Mouse (Mus musculus) midbrain, embryonic 14.5 days (tissue): ENCODE results near the gene Tmco4. TPM values are rescaled to one million over a fixed set of nuclear protein-coding genes. Genes with fewer than 3 reads are reported as not detected.

Experiments used
- ATAC-seq: fragments of 200-750 bp; cut with Nextera tagmentation; 2 replicates; pipeline ENCODE4 v1.8.0; 2017; ENCODE audit warnings: moderate number of reproducible peaks, moderate library complexity; ENCODE audit not compliant: low FRiP score, low TSS enrichment
- DNase-seq: peaks from one replicate; pipeline ENCODE4 v3.0.0-alpha.2; 2015
- H3K27ac ChIP-seq: fragments of 300-500 bp; sonication (generic); replicated peaks from 2 replicates; pipeline ENCODE4 v1.5.1; 2014; ENCODE audit warnings: mild to moderate bottlenecking, low read depth, low read length, moderate library complexity
- H3K27me3 ChIP-seq: fragments of 300-500 bp; sonication (generic); 2 replicates; pipeline ENCODE4 v1.6.1; 2014; ENCODE audit warnings: low read length, control low read depth, mixed read lengths; ENCODE audit not compliant: control insufficient read depth, insufficient read depth
- H3K36me3 ChIP-seq: fragments of 300-500 bp; sonication (generic); 2 replicates; pipeline ENCODE4 v1.6.1; 2014; ENCODE audit warnings: low read length, control low read depth; ENCODE audit not compliant: control insufficient read depth, insufficient read depth
- H3K4me1 ChIP-seq: fragments of 300-500 bp; sonication (generic); 2 replicates; pipeline ENCODE4 v1.6.1; 2014; ENCODE audit warnings: mild to moderate bottlenecking, antibody characterized with exemption, low read length, control low read depth; ENCODE audit not compliant: control insufficient read depth, insufficient read depth
- H3K4me2 ChIP-seq: fragments of 300-500 bp; sonication (generic); 2 replicates; pipeline ENCODE4 v1.6.1; 2014; ENCODE audit warnings: mild to moderate bottlenecking, low read length, moderate library complexity
- H3K4me3 ChIP-seq: fragments of 300-500 bp; sonication (generic); replicated peaks from 2 replicates; pipeline ENCODE4 v1.5.1; 2014; ENCODE audit warnings: low read depth, low read length
- H3K9ac ChIP-seq: fragments of 300-500 bp; sonication (generic); replicated peaks from 2 replicates; pipeline ENCODE4 v1.6.1; 2014; ENCODE audit warnings: mild to moderate bottlenecking, low read length, moderate library complexity
- H3K9me3 ChIP-seq: fragments of 300-500 bp; sonication (generic); 2 replicates; pipeline ENCODE4 v1.6.1; 2016; ENCODE audit warnings: low read length, control low read depth, mixed read lengths; ENCODE audit not compliant: control insufficient read depth
- WGBS: fragments of 180-500 bp; shearing (Covaris S2); extraction: QIAGEN DNeasy Blood & Tissue Kit; methylation state at CpG from one replicate; pipeline ENCODE4 v1.1.7; 2014; 5-methylcytosine and 5-hydroxymethylcytosine counted together
- polyA plus RNA-seq: library from polyadenylated mRNA; unstranded; fragments of >200 nt; fragmentation: Nextera tagmentation; extraction: Ambion mirVana; gene quantifications from 2 replicates; pipeline ENCODE4 v1.2.1, GENCODE M21; 2014

Tmco4 gene
- polyA plus RNA-seq, 1 experiment from 2014 or later = 0.61 TPM

GRCm38 (mm10) chr4:139080259-139080658 lies 107.6 kb downstream of the Tmco4 start:
- Histone ChIP-seq H3K4me2 (no peak overlapping the region), H3K9me3 (no peaks in the 10 kb centered on the region), H3K36me3 (no peaks in the 10 kb centered on the region), H3K27me3 (peaks cover 17% of the 10 kb centered on the region), H3K4me3 (no peak overlapping the region), H3K4me1 (peaks cover 18% of the 10 kb centered on the region), H3K9ac (no peak overlapping the region), H3K27ac (no peak overlapping the region)
- WGBS = 95% methylated on average over 7 of the region's 7 CpGs
- DNase-seq = no peak
- no peak for ATAC-seq

- H3K9me3 ChIP-seq = no peaks in the 10 kb centered on the region
- ATAC-seq (no peak), DNase-seq (peak; percentile 33)
- H3K36me3 ChIP-seq = no peaks in the 10 kb centered on the region
- H3K27me3 ChIP-seq = peaks cover 5% of the 10 kb centered on the region
- no peak overlapping the region for H3K9ac ChIP-seq
- H3K4me2 ChIP-seq = no peak overlapping the region
- peak overlapping the region; percentile 20; the same call in 1 of the 2 replicates for H3K27ac ChIP-seq
- no peak overlapping the region for H3K4me3 ChIP-seq
- H3K4me1 ChIP-seq = peaks cover 18% of the 10 kb centered on the region
- 59% methylated on average over 18 of the region's 18 CpGs for WGBS
Measured at GRCm38 (mm10) chr4:139081270-139081931, 108.7 kb downstream of the Tmco4 start.

GRCm38 (mm10) chr4:139082790-139083564 lies 110.3 kb downstream of the Tmco4 start:
- WGBS = 13% methylated on average over 12 of the region's 12 CpGs

GRCm38 (mm10) chr4:139085337-139085736 lies 112.6 kb downstream of the Tmco4 start:
- H3K27me3 ChIP-seq = peaks cover under 1% of the 10 kb centered on the region; the same call in 1 of the 2 replicates
- no peak overlapping the region for H3K4me2 ChIP-seq
- no peak overlapping the region for H3K9ac ChIP-seq
- no peak for DNase-seq
- no peaks in the 10 kb centered on the region for H3K9me3 ChIP-seq
- 75% methylated on average over 11 of the region's 11 CpGs for WGBS
- H3K4me3 ChIP-seq = no peak overlapping the region
- no peak for ATAC-seq
- H3K4me1 ChIP-seq = peaks cover 18% of the 10 kb centered on the region
- H3K27ac ChIP-seq = no peak overlapping the region
- H3K36me3 ChIP-seq = no peaks in the 10 kb centered on the region

More at GRCm38 (mm10) chr4:139082790-139083564, 110.3 kb downstream of the Tmco4 start:
- DNase-seq (peak; percentile 86), ATAC-seq (peak; percentile 62)
- Histone ChIP-seq H3K4me2 (peak overlapping the region; percentile 34), H3K4me1 (peaks cover 18% of the 10 kb centered on the region), H3K36me3 (no peaks in the 10 kb centered on the region), H3K27me3 (no peaks in the 10 kb centered on the region), H3K27ac (peak overlapping the region; percentile 45; the same call in 1 of the 2 replicates), H3K9me3 (no peaks in the 10 kb centered on the region), H3K4me3 (no peak overlapping the region), H3K9ac (0 out of 2 replicates have a peak overlapping the region, but pooled peaks have one; percentile 23)

- H3K9ac ChIP-seq = no peak overlapping the region
- no peaks in the 10 kb centered on the region for H3K9me3 ChIP-seq
- peaks cover 4% of the 10 kb centered on the region; the same call in 1 of the 2 replicates for H3K27me3 ChIP-seq
- no peak overlapping the region for H3K4me3 ChIP-seq
- no peak; the same call in 1 of the 2 replicates for ATAC-seq
- WGBS = 22% methylated on average over 5 of the region's 5 CpGs
- peak; percentile 95 for DNase-seq
- no peak overlapping the region for H3K4me2 ChIP-seq
- peaks cover 18% of the 10 kb centered on the region for H3K4me1 ChIP-seq
- no peaks in the 10 kb centered on the region for H3K36me3 ChIP-seq
- no peak overlapping the region for H3K27ac ChIP-seq
Measured at GRCm38 (mm10) chr4:139086037-139086436, 113.3 kb downstream of the Tmco4 start.

GRCm38 (mm10) chr4:139086984-139087383 lies 114.3 kb downstream of the Tmco4 start:
- Histone ChIP-seq H3K27me3 (peaks cover 13% of the 10 kb centered on the region; the same call in 1 of the 2 replicates), H3K4me2 (no peak overlapping the region), H3K4me1 (peaks cover 22% of the 10 kb centered on the region), H3K4me3 (no peak overlapping the region), H3K9ac (no peak overlapping the region), H3K36me3 (no peaks in the 10 kb centered on the region), H3K27ac (no peak overlapping the region), H3K9me3 (no peaks in the 10 kb centered on the region)
- no peak for ATAC-seq
- no peak for DNase-seq
- WGBS = 75% methylated on average over 4 of the region's 4 CpGs

GRCm38 (mm10) chr4:139088982-139089671 lies 116.4 kb downstream of the Tmco4 start:
- Histone ChIP-seq H3K4me3 (no peak overlapping the region), H3K9me3 (no peaks in the 10 kb centered on the region), H3K36me3 (no peaks in the 10 kb centered on the region), H3K27me3 (peaks cover 35% of the 10 kb centered on the region), H3K27ac (no peak overlapping the region), H3K4me1 (peaks cover 15% of the 10 kb centered on the region; the same call in 1 of the 2 replicates), H3K4me2 (no peak overlapping the region), H3K9ac (peak overlapping the region; percentile 9; the same call in 1 of the 2 replicates)
- ATAC-seq (no peak), DNase-seq (no peak)
- 61% methylated on average over 9 of the region's 9 CpGs for WGBS

GRCm38 (mm10) chr4:139090303-139090940 lies 117.7 kb downstream of the Tmco4 start:
- Histone ChIP-seq H3K4me3 (no peak overlapping the region), H3K9me3 (no peaks in the 10 kb centered on the region), H3K9ac (no peak overlapping the region), H3K36me3 (no peaks in the 10 kb centered on the region), H3K27me3 (peaks cover 39% of the 10 kb centered on the region), H3K4me1 (peaks cover 15% of the 10 kb centered on the region; the same call in 1 of the 2 replicates), H3K27ac (no peak overlapping the region), H3K4me2 (no peak overlapping the region)
- WGBS = 68% methylated on average over 15 of the region's 15 CpGs
- no peak for ATAC-seq
- DNase-seq = no peak
